Mouse (Mus musculus): ENCODE data around the gene Ghrhr. TPM values are rescaled to one million over a fixed set of nuclear protein-coding genes. Genes with fewer than 3 reads are reported as not detected.

Gene Ghrhr
- total and polyA plus RNA-seq, 3 experiments: not detected

- H3K4me1 ChIP-seq (ENCODE audit: control insufficient read depth in 1 of 2, insufficient read depth in 2 of 2, low read length in 2 of 2): no peaks in the 10 kb centered on the region
- H3K9me3 ChIP-seq (replicated peaks; ENCODE audit: insufficient read depth, low read length): no peaks in the 10 kb centered on the region
- H3K4me3 ChIP-seq (ENCODE audit: control insufficient read depth in 1 of 2, insufficient read depth in 1 of 2, low read depth in 2 of 2, low read length in 2 of 2): no peak overlapping the region
- H3K9ac ChIP-seq (ENCODE audit: control insufficient read depth, low read depth, low read length, poor library complexity, severe bottlenecking): no peak overlapping the region
- no peaks in the 10 kb centered on the region for H3K36me3 ChIP-seq (ENCODE audit: control insufficient read depth in 1 of 2, insufficient read depth in 2 of 2, low read length in 2 of 2)
- H3K27ac ChIP-seq (ENCODE audit: control insufficient read depth, low read depth, low read length): no peak overlapping the region
- H3K27me3 ChIP-seq (ENCODE audit: control insufficient read depth in 1 of 2, insufficient read depth in 2 of 2, low read length in 2 of 2): no peaks in the 10 kb centered on the region; a peak in 1 of 4 replicates
- H3K79me2 ChIP-seq (ENCODE audit: control insufficient read depth, insufficient read depth, low read length, poor library complexity): no peaks in the 10 kb centered on the region
- DNase-seq (ENCODE audit: low read depth, low spot score): no peak
- no peak for TF ChIP-seq TCF12 (IDR thresholded peaks at IDR 0.05; ENCODE audit: low read depth, low read length)
- TF ChIP-seq USF2 (IDR thresholded peaks at IDR 0.05; ENCODE audit: borderline replicate concordance in 1 of 2, insufficient read depth in 1 of 2, low read depth in 1 of 2, low read length in 2 of 2): no peak
- no peak for TF ChIP-seq NRF1 (IDR thresholded peaks at IDR 0.05; ENCODE audit: insufficient read depth, low read depth, low read length, poor library complexity, severe bottlenecking)
Measured at GRCm38 (mm10) chr6:55402041-55402776, 26.1 kb downstream of the Ghrhr start.

- DNase-seq (ENCODE audit: low read depth, low spot score): no peak
- Histone ChIP-seq H3K9me3 (replicated peaks; ENCODE audit: insufficient read depth, low read length) (no peaks in the 10 kb centered on the region), H3K36me3 (ENCODE audit: control insufficient read depth in 1 of 2, insufficient read depth in 2 of 2, low read length in 2 of 2) (no peaks in the 10 kb centered on the region), H3K4me1 (ENCODE audit: control insufficient read depth in 1 of 2, insufficient read depth in 2 of 2, low read length in 2 of 2) (no peaks in the 10 kb centered on the region), H3K9ac (ENCODE audit: control insufficient read depth, low read depth, low read length, poor library complexity, severe bottlenecking) (no peak overlapping the region), H3K79me2 (ENCODE audit: control insufficient read depth, insufficient read depth, low read length, poor library complexity) (no peaks in the 10 kb centered on the region), H3K27ac (ENCODE audit: control insufficient read depth, low read depth, low read length) (no peak overlapping the region), H3K4me3 (ENCODE audit: control insufficient read depth in 1 of 2, insufficient read depth in 1 of 2, low read depth in 2 of 2, low read length in 2 of 2) (no peak overlapping the region), H3K27me3 (ENCODE audit: control insufficient read depth in 1 of 2, insufficient read depth in 2 of 2, low read length in 2 of 2) (no peaks in the 10 kb centered on the region; a peak in 1 of 4 replicates)
- TF ChIP-seq MAFK (IDR thresholded peaks at IDR 0.05; ENCODE audit: borderline replicate concordance, low read depth, low read length): no peak
- no peak for TF ChIP-seq ZMIZ1 (IDR thresholded peaks at IDR 0.05; ENCODE audit: low read depth, low read length)
- no peak for TF ChIP-seq KAT2A (conservative IDR thresholded peaks at IDR 0.05; ENCODE audit: low read depth, low read length)
- TF ChIP-seq E2F4 (IDR thresholded peaks at IDR 0.05; ENCODE audit: borderline replicate concordance, low read depth, low read length): no peak
- TF ChIP-seq NELFE (IDR thresholded peaks at IDR 0.05; ENCODE audit: low read depth, low read length): no peak
- no peak for TF ChIP-seq ETS1 (IDR thresholded peaks at IDR 0.05; ENCODE audit: low read depth, low read length)
- TF ChIP-seq TBP (IDR thresholded peaks at IDR 0.05; ENCODE audit: low read depth, low read length): no peak
- no peak for TF ChIP-seq POLR2AphosphoS5 (IDR thresholded peaks at IDR 0.05; ENCODE audit: borderline replicate concordance, low read depth, low read length)
- no peak for TF ChIP-seq GATA1 (IDR thresholded peaks at IDR 0.05; ENCODE audit: low read depth, low read length)
Measured at GRCm38 (mm10) chr6:55403411-55404309, 27.6 kb downstream of the Ghrhr start.
